Mouse (Mus musculus) heart, adult 2 months (tissue): Measurements from ENCODE around the gene Fkbp2. TPM values are rescaled to one million over a fixed set of nuclear protein-coding genes. Genes with fewer than 3 reads are reported as not detected.

ENCODE experiments used
- DNase-seq, 2 experiments: peaks; one replicate each; pipeline ENCODE4 v3.0.0; 2021
- H3K27ac ChIP-seq: fragments of 200-600 bp; 2 replicates; pipeline ENCODE4 v1.8.1; 2022
- H3K27me3 ChIP-seq: fragments of 200-500 bp; 2 replicates; pipeline ENCODE4 v1.6.1; 2012; ENCODE audit warnings: mild to moderate bottlenecking, low read length, inconsistent platforms, mixed read lengths; ENCODE audit not compliant: control insufficient read depth, insufficient read depth
- H3K36me3 ChIP-seq: fragments of 200-500 bp; 2 replicates; pipeline ENCODE4 v1.6.1; 2012; ENCODE audit warnings: low read length, inconsistent platforms; ENCODE audit not compliant: control insufficient read depth, insufficient read depth
- H3K4me1 ChIP-seq: fragments of 200-500 bp; 2 replicates; pipeline ENCODE4 v1.6.1; 2011; ENCODE audit warnings: low read length; ENCODE audit not compliant: control insufficient read depth, insufficient read depth
- H3K4me3 ChIP-seq: fragments of 200-600 bp; 2 replicates; pipeline ENCODE4 v1.8.1; 2022
- H3K79me2 ChIP-seq: fragments of 200-500 bp; replicated peaks from 2 replicates; pipeline ENCODE4 v1.6.1; 2012; ENCODE audit warnings: mild to moderate bottlenecking, inconsistent platforms, low read length, moderate library complexity, mixed read lengths; ENCODE audit not compliant: control insufficient read depth, insufficient read depth
- H3K9ac ChIP-seq: fragments of 200-500 bp; 2 replicates; pipeline ENCODE4 v1.6.1; 2012; ENCODE audit warnings: low read depth, mild to moderate bottlenecking, control low read depth, inconsistent platforms, low read length, mixed read lengths
- CTCF ChIP-seq: fragments of 200-600 bp; IDR thresholded peaks from 2 replicates; pipeline ENCODE4 v1.8.1; 2022; ENCODE audit warnings: antibody characterized with exemption, mild to moderate bottlenecking, moderate library complexity
- EP300 ChIP-seq: fragments of 200-500 bp; IDR thresholded peaks from 2 replicates; pipeline ENCODE4 v1.6.1; 2011; ENCODE audit warnings: low read depth, low read length, control low read depth; ENCODE audit not compliant: insufficient read depth
- POLR2A ChIP-seq: fragments of 200-500 bp; IDR thresholded peaks from 2 replicates; pipeline ENCODE4 v1.6.1; 2011; ENCODE audit warnings: mild to moderate bottlenecking, low read depth, low read length, control low read depth; ENCODE audit not compliant: insufficient read depth
- WGBS: fragments of 180-500 bp; shearing (Covaris S2); methylation state at CpG from one replicate; pipeline ENCODE4 v1.1.7; 2018; 5-methylcytosine and 5-hydroxymethylcytosine counted together
- intact Hi-C: fragments of 180-260 bp; cut with DNase I; formaldehyde crosslinking; loops from one replicate; pipeline ENCODE4 v1.15.1; 2025
- polyA plus RNA-seq: library from polyadenylated mRNA; depleted of rRNA; stranded (reverse); fragments of >200 nt; gene quantifications from 2 replicates; pipeline ENCODE4 v1.2.3, GENCODE M21; 2012
- total RNA-seq, 2 experiments: library from RNA; stranded (reverse); gene quantifications; 2 replicates each; pipeline ENCODE4 v1.2.3; 2021

Fkbp2 gene
- total and polyA plus RNA-seq, 3 experiments = 21.1 to 24.7 (median 23.2) TPM

DNA sequence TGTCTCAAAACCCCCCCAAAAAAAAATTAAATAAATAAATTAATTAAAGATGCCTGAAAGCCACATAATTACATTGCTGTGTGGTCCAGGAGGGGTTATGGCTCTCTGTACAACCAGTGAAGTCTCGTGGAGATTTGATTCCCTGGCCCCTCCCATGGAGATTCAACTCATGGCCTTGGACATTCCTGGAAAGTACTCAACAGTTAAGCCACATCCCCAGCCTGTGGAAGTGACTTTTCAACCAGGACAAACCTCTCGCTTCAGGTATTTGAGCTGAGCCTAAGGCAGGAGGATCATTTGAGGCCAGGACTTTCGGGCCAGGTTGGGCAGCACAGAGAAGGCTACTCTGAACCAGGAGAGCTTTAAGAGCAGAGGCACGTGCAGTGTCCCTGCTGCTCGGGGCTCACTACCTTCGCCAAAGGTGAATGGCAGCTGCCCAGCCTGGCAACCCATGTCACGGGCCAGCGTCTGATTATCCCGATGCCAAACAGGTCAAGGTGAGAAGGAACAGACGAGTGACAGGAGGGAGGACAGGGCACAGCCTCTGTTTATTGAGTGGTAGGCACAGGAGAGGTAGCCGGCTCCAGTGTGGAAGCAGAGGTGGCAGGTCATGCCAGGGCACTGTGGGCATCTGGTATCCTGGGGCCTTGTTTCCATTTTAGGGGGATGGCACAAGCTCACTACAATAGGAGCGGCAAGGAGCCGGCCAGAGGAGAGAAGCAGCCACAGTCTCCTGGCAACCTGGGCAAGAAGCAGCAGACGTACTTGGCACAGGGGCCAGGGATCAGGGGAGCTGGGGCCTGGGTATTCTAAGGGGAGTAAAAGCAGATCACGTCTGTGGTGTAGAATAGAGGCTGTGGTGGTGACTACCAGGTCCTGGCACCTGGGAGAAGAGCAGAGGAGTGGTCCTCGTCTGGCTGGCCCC is 42.5 kb downstream of the Fkbp2 start:
- intact Hi-C loops = loop anchor here (2.0 kb wide), 2 partner anchors 13 to 15 kb away; partner anchors contain the start of gene Catsperz
- Histone ChIP-seq H3K27me3 (peaks cover 12% of the 10 kb centered on the region), H3K36me3 (no peaks in the 10 kb centered on the region), H3K4me3 (peak overlapping the region; percentile 11; the same call in 1 of the 2 replicates), H3K9ac (no peak overlapping the region), H3K79me2 (no peaks in the 10 kb centered on the region), H3K27ac (peak overlapping the region; percentile 78), H3K4me1 (peaks cover 6% of the 10 kb centered on the region)
- WGBS = 58% methylated on average over 16 of the region's 16 CpGs
- TF ChIP-seq EP300 = peak; percentile 37; the same call in 1 of the 2 replicates
- no peak for TF ChIP-seq POLR2A
- peak; percentile 51 to 80 for DNase-seq

DNA sequence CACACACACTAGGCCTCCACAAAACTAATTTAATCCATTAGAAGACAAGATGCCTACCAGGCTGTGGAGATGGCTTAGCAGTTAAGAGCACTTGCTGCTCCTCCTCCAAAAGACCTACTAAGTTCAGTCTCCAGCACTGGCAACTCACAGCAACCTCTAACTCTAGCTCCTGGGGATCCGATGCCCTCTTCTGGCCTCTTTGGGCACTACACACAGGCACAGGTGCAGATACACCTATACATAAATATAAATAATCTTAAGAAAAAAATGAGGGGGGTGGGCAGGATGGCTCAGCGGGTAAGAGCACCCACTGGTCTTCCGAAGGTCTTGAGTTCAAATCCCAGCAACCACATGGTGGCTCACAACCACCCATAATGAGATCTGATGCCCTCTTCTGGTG is 44.0 kb downstream of the Fkbp2 start:
- intact Hi-C loops = no loop called here
- Histone ChIP-seq H3K4me1 (peaks cover 4% of the 10 kb centered on the region; the same call in 1 of the 2 replicates), H3K4me3 (no peak overlapping the region), H3K36me3 (no peaks in the 10 kb centered on the region), H3K79me2 (no peaks in the 10 kb centered on the region), H3K9ac (no peak overlapping the region), H3K27ac (no peak overlapping the region), H3K27me3 (peaks cover 12% of the 10 kb centered on the region)
- no peak for DNase-seq
- 40% methylated on average over 3 of the region's 3 CpGs for WGBS
- TF ChIP-seq CTCF (peak; percentile 56), POLR2A (no peak), EP300 (no peak)

DNA sequence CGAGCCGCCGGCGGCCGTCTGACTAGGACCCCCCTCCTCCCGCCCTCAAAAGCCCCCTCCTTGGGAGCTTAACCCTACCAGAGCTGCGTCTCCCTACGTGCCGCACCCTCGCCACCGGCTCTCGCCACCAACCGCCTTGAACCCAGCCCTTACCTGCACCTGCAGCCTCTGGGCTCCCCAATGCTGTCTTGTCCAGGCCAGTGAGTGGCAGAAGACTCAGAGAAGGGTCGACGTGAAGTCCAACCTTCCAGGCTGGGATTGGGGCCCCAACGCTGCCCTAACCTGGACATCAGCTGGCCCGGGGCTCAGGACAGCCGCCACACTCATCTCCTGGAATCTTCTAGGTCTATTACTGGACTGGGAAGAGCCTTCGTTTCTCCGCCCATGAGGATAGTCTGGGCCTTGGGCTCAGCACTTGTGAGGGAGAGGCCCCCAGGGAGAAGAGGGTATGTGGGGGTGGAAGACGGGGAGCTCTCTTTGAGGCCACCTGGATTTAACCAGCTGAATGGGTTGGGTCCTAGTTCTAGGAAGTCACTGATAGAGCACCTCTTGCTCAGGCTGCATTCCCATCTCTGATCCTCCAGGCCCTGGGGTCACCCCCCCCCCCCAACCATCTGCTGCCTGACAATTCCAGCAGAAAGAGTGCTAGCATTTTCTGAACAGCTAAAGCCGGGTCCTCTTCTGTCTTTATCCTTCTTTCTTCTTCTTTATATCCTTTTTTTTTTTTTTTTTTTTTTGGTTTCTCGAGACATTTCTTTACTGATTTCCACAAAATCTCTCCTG is 45.9 kb downstream of the Fkbp2 start, which contains the start of gene Kcnk4:
TSS of gene Kcnk4 (minus strand) at position 321 of the 783 bp plus-strand sequence.
- no peak for DNase-seq
- Histone ChIP-seq H3K27me3 (peaks cover 12% of the 10 kb centered on the region), H3K27ac (no peak within 1 kb of the TSS), H3K9ac (peak within 1 kb of the TSS; percentile 64), H3K36me3 (no peaks in the 10 kb centered on the region), H3K4me3 (peak within 1 kb of the TSS; percentile 46), H3K79me2 (no peaks in the 10 kb centered on the region), H3K4me1 (peaks cover 4% of the 10 kb centered on the region; the same call in 1 of the 2 replicates)
- intact Hi-C loops = no loop called here
- TF ChIP-seq CTCF (no peak), POLR2A (no peak), EP300 (no peak)
- WGBS = 18% methylated on average over 23 of the region's 23 CpGs

DNA sequence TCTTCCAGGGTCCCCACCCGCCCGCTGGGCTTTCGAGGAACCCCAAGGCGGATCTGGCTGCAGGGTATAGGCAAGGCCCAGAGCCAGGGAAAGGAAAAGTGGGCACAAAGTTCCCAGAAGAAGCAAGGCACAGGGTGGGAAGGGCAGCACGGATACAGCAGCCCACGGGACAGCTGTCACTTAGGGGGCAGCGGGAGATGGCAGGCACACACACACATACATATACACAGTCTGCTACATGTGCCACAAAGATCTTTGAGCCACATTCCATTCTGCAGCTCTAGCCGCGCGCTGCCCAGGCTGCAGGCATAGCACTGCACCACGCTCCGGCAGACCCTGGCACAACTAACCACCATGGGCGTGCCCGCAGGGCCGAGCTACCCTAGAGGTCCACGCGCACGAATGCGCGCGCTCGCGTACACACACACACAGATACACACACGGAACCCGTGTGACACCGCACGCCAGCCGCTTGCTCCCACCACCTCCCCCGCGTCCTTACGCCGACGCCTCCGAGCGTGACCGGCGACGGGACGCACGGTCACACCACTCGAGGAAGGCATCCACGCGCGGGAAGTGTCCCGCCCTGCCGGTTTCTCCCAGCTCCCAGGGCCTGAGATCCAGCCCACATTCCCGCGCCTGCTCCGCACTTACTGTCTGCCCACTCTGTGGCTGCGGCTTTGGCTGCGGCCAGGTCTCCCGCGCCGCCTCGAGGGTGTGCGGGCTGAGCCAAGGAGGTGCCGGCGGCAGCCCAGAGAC is 46.7 kb downstream of the Fkbp2 start:
- Histone ChIP-seq H3K36me3 (no peaks in the 10 kb centered on the region), H3K27me3 (peaks cover 12% of the 10 kb centered on the region), H3K4me1 (peaks cover 4% of the 10 kb centered on the region; the same call in 1 of the 2 replicates), H3K4me3 (peak overlapping the region; percentile 46), H3K79me2 (no peaks in the 10 kb centered on the region), H3K27ac (no peak overlapping the region), H3K9ac (peak overlapping the region; percentile 64)
- TF ChIP-seq CTCF (no peak), EP300 (no peak), POLR2A (no peak)
- peak; percentile 31 to 42 for DNase-seq
- intact Hi-C loops = no loop called here
- WGBS = 5% methylated on average over 58 of the region's 58 CpGs

DNA sequence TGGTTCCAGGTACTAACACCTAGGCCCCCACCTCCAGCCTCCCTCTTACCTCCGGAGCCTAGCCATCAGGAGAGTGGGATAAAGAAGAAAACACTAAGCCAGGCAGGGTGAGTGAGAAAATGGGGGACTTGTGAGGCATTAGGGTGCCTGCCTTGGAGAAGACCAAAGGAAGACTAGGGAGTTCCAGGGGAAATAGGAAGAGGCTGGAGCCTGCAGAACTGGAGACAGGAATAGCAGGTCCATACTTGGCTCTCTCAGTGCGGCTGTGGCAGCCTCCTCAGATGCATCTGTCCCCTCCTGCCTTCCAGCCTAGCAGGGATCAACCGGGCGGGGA is 47.2 kb downstream of the Fkbp2 start:
- intact Hi-C loops = no loop called here
- Histone ChIP-seq H3K9ac (no peak overlapping the region), H3K79me2 (no peaks in the 10 kb centered on the region), H3K4me3 (no peak overlapping the region), H3K27me3 (peaks cover 13% of the 10 kb centered on the region), H3K27ac (no peak overlapping the region), H3K36me3 (no peaks in the 10 kb centered on the region), H3K4me1 (peaks cover 4% of the 10 kb centered on the region; the same call in 1 of the 2 replicates)
- TF ChIP-seq CTCF (no peak), POLR2A (no peak), EP300 (no peak)
- DNase-seq = no peak
- WGBS = 45% methylated on average over 4 of the region's 4 CpGs
